Mouse (Mus musculus) stomach, postnatal 0 days (tissue): ENCODE data around the gene Snf8. TPM values are rescaled to one million over a fixed set of nuclear protein-coding genes. Genes with fewer than 3 reads are reported as not detected.

Experiments
- ATAC-seq: fragments of 200-750 bp; cut with Nextera tagmentation; 2 replicates; pipeline ENCODE4 v1.8.0; 2017; ENCODE audit not compliant: low FRiP score, low TSS enrichment
- DNase-seq: peaks from one replicate; pipeline ENCODE4 v3.0.0-alpha.2; 2016; ENCODE audit warnings: low spot score
- H3K27ac ChIP-seq: fragments of 300-500 bp; sonication (generic); replicated peaks from 2 replicates; pipeline ENCODE4 v1.5.1; 2014; ENCODE audit warnings: mild to moderate bottlenecking, control low read depth
- H3K27me3 ChIP-seq: fragments of 300-500 bp; sonication (generic); 2 replicates; pipeline ENCODE4 v1.6.1; 2014; ENCODE audit warnings: low read length; ENCODE audit not compliant: control insufficient read depth, insufficient read depth
- H3K36me3 ChIP-seq: fragments of 300-500 bp; sonication (generic); 2 replicates; pipeline ENCODE4 v1.6.1; 2014; ENCODE audit warnings: low read length, mixed read lengths; ENCODE audit not compliant: control insufficient read depth, insufficient read depth
- H3K4me1 ChIP-seq: fragments of 300-500 bp; sonication (generic); replicated peaks from 2 replicates; pipeline ENCODE4 v1.6.1; 2014; ENCODE audit warnings: antibody characterized with exemption; ENCODE audit not compliant: control insufficient read depth, insufficient read depth
- H3K4me2 ChIP-seq: fragments of 300-500 bp; sonication (generic); replicated peaks from 2 replicates; pipeline ENCODE4 v1.6.1; 2014; ENCODE audit warnings: low read depth, mild to moderate bottlenecking, control low read depth, moderate library complexity
- H3K4me3 ChIP-seq: fragments of 300-500 bp; sonication (generic); 2 replicates; pipeline ENCODE4 v1.5.1; 2014; ENCODE audit warnings: low read depth, low read length, control low read depth
- H3K9ac ChIP-seq: fragments of 300-500 bp; sonication (generic); 2 replicates; pipeline ENCODE4 v1.6.1; 2014; ENCODE audit warnings: mild to moderate bottlenecking, low read length, control low read depth, mixed read lengths
- H3K9me3 ChIP-seq: fragments of 300-500 bp; sonication (generic); 2 replicates; pipeline ENCODE4 v1.6.1; 2016; ENCODE audit warnings: low read length; ENCODE audit not compliant: control insufficient read depth
- CTCF ChIP-seq: IDR thresholded peaks from 2 replicates; pipeline ENCODE4 v1.5.1; 2016; ENCODE audit warnings: antibody characterized with exemption, low read depth, mild to moderate bottlenecking, moderate library complexity
- EP300 ChIP-seq: optimal IDR thresholded peaks from 2 replicates; pipeline ENCODE3; 2016; ENCODE audit warnings: antibody characterized with exemption
- whole genome bisulfite sequencing: fragments of 180-500 bp; shearing (Covaris S2); extraction: QIAGEN DNeasy Blood & Tissue Kit; methylation state at CpG from one replicate; pipeline ENCODE4 v1.1.7; 2014; 5-methylcytosine and 5-hydroxymethylcytosine counted together
- polyA plus RNA-seq: library from polyadenylated mRNA; unstranded; fragments of >200 nt; fragmentation: Nextera tagmentation; extraction: Ambion mirVana; gene quantifications from 2 replicates; pipeline ENCODE4 v1.2.1, GENCODE M21; 2015

Snf8 gene
- polyA plus RNA-seq, 1 experiment from 2014 or later, result 83.0 TPM

DNA sequence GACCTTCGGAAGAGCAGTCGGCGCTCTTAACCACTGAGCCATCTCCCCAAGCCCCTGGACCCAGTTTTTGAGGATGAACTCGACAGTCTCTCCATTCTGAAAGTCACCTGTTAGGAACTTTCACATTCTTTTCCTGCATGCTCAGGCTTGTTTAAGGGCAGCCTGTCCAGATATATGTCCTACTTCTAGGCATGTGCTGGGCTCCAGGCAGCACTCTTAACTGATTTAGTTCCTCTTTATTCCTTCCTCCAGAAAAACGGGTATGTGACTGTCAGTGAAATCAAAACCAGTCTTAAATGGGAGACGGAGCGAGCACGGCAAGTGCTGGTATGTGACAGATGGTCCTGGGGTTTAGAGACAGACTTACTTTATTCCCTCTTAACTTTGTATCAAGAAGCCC, 11.3 kb downstream of the Snf8 start:
- no peak for DNase-seq
- Histone ChIP-seq H3K4me3 (no peak overlapping the region), H3K36me3 (peaks cover 27% of the 10 kb centered on the region), H3K9me3 (no peaks in the 10 kb centered on the region), H3K27me3 (no peaks in the 10 kb centered on the region), H3K9ac (no peak overlapping the region), H3K4me1 (no peaks in the 10 kb centered on the region), H3K4me2 (no peak overlapping the region), H3K27ac (no peak overlapping the region)
- ATAC-seq, result no peak
- TF ChIP-seq EP300 (no peak), CTCF (no peak)
- WGBS, result 73% methylated on average over 8 of the region's 8 CpGs

DNA sequence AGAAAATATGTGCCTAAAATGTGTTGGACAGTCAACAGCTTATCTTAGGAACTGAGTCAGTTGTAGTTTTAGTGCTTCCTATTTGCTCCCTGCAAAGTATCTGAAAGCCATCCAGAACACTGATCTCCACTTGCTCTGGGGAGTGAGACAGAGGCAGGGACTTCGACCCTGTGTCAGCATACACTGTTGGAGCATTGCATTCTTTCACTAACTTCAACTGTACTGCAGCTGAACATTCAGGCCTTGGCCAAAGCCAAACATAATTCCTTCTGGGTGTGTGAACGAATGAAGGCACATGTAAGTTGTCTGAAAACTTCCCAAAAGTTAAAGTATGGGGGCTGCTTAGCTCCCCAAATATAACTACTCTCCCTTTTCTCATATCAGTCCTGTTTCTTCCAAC, 12.1 kb downstream of the Snf8 start:
- WGBS, result 64% methylated on average over 2 of the region's 2 CpGs
- Histone ChIP-seq H3K9ac (no peak overlapping the region), H3K27me3 (no peaks in the 10 kb centered on the region), H3K27ac (0 out of 2 replicates have a peak overlapping the region, but pooled peaks have one; percentile 0), H3K36me3 (peaks cover 30% of the 10 kb centered on the region), H3K4me3 (no peak overlapping the region), H3K9me3 (no peaks in the 10 kb centered on the region), H3K4me2 (no peak overlapping the region), H3K4me1 (no peaks in the 10 kb centered on the region)
- no peak for TF ChIP-seq CTCF
- TF ChIP-seq EP300, result no peak
- ATAC-seq (no peak), DNase-seq (no peak)

DNA sequence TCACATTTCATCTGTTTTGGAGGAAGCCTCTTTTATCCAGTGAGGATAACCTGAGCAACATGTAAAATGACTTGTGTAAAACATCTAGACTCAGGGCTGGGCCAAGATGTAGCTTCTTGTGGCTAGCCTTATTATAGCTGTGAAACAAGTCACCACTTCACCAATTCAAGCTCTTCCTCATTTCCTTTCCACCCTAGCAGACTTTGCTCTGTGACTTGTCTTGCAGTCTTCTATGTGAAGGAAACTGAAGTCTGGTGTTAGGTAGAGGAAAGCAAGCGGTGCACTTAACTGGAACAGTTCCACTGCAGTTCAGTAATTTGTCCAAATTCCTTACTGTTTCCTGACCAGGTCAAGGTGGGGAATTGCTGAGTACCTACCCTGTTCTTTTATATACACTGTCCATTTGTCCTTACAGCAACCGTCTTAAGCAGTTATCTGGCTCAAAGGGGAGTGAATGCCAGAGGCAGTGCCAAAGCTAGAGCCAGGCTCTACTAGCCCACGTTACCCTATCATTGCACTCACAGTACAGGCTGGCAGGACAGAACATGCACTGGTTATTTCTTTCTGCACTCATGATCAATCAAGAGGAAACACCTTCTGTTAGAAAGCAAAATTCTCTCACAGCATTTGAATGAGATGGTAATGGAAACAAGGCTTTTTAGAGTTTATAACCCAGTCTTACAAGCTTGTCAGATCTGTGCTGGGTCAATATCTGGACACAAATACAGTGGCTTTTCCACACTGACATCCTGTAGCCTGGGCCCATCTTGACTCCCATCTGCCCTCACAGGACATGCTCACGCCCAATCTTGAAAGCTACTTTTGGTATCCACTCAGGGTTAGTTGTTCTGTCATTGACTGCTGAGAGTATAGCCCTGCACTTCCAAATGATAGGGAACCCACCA, 13.0 kb downstream of the Snf8 start:
- Histone ChIP-seq H3K9ac (no peak overlapping the region), H3K9me3 (no peaks in the 10 kb centered on the region), H3K36me3 (peaks cover 34% of the 10 kb centered on the region), H3K4me1 (no peaks in the 10 kb centered on the region), H3K4me2 (no peak overlapping the region), H3K27ac (no peak overlapping the region), H3K27me3 (no peaks in the 10 kb centered on the region), H3K4me3 (no peak overlapping the region)
- ATAC-seq (no peak), DNase-seq (no peak)
- no peak for TF ChIP-seq CTCF
- no peak for TF ChIP-seq EP300
- WGBS, result 74% methylated on average over 4 of the region's 4 CpGs

DNA sequence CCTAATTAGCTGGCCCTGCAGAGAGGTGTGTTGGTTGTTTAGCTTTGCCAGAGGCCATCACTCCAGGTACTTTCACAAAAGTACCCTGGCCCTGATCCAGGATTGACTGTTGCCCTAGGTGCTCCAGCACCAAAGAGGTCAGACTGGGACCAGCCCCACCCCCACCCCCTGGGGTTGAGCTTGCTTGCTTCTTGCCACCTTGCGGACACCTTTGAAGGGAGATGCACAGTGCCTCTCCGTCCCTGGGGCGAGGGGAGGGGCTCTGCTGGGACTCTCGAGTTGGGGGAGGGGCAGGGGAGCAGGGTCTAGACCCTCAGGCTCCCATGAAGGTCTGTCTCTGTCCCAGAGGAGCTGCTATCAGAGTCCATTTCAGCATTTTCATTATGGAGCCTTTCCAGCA, 15.3 kb downstream of the Snf8 start:
- H3K4me1 ChIP-seq, result no peaks in the 10 kb centered on the region
- TF ChIP-seq EP300, result no peak
- TF ChIP-seq CTCF, result no peak
- no peak overlapping the region for H3K4me3 ChIP-seq
- no peak overlapping the region for H3K4me2 ChIP-seq
- H3K36me3 ChIP-seq, result peaks cover 39% of the 10 kb centered on the region
- H3K9me3 ChIP-seq, result no peaks in the 10 kb centered on the region
- no peak overlapping the region for H3K9ac ChIP-seq
- 81% methylated on average over 4 of the region's 4 CpGs for WGBS
- no peak overlapping the region for H3K27ac ChIP-seq
- no peaks in the 10 kb centered on the region for H3K27me3 ChIP-seq
- ATAC-seq (no peak), DNase-seq (no peak)

DNA sequence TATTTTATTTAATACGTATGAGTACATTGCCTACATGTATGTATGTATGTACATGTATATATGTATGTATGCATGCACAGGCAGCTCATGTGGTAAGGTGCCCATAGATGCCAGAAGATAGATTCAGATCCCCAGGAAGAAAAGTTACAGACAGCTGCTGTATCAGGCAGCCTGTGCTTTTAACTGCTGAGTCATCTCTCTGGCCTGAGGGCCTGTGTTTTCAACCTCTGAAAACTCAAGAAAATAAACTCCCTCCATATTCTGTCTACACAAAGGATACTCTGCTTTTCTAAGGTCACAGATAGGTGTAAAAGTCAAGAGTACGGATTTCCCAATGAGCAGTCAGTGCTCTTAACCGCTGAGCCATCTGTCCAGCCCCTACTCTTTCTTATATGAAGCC, 16.2 kb downstream of the Snf8 start:
- Histone ChIP-seq H3K27me3 (no peaks in the 10 kb centered on the region), H3K36me3 (peaks cover 39% of the 10 kb centered on the region), H3K4me3 (no peak overlapping the region), H3K4me1 (no peaks in the 10 kb centered on the region), H3K4me2 (no peak overlapping the region), H3K9me3 (no peaks in the 10 kb centered on the region), H3K9ac (no peak overlapping the region), H3K27ac (no peak overlapping the region)
- WGBS, result 90% methylated on average over 3 of the region's 3 CpGs
- ATAC-seq (no peak), DNase-seq (no peak)
- TF ChIP-seq CTCF, result no peak
- TF ChIP-seq EP300, result no peak

DNA sequence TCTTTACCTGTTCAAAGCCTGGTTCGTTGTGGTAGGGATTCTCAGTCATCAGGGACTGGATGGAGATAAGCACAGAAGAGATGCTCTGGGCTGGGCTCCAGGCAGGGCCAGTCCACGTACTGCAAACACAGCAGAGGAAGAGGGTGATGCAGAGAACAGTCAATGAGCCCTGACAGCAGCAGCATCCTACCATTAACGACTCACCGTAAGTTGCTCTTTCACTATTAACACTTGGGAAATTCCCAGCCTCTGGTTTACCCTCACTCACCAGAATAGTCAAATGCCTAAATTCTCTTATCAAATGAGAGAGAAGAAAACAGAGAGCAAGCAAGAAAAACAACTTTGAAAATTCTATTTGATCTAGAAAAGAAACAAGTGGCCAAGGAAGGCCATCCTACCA, 23.6 kb downstream of the Snf8 start:
- Histone ChIP-seq H3K9me3 (no peaks in the 10 kb centered on the region), H3K36me3 (peaks cover 20% of the 10 kb centered on the region), H3K27ac (no peak overlapping the region), H3K4me1 (no peaks in the 10 kb centered on the region), H3K4me2 (no peak overlapping the region), H3K9ac (no peak overlapping the region), H3K4me3 (no peak overlapping the region), H3K27me3 (no peaks in the 10 kb centered on the region)
- no peak for DNase-seq
- TF ChIP-seq EP300, result no peak
- no peak for TF ChIP-seq CTCF
- WGBS, result 83% methylated on average over 4 of the region's 4 CpGs
- ATAC-seq, result no peak
